Mouse (Mus musculus) liver, embryonic 13.5 days (tissue): ENCODE data around the gene Ms4a4a. TPM values are rescaled to one million over a fixed set of nuclear protein-coding genes. Genes with fewer than 3 reads are reported as not detected.
"Not testable (repeated sequence)": the region's sequence is repeated elsewhere in the genome, so short reads cannot be mapped to it uniquely, and the experiment has no call there.

Experiments
- ATAC-seq: fragments of 200-750 bp; cut with Nextera tagmentation; 2 replicates; pipeline ENCODE4 v1.8.0; 2017; ENCODE audit warnings: low read depth, mild to moderate bottlenecking, moderate number of reproducible peaks, moderate library complexity
- DNase-seq: peaks from one replicate; pipeline ENCODE4 v3.0.0; 2022
- H3K27ac ChIP-seq: fragments of 300-500 bp; sonication (generic); 2 replicates; pipeline ENCODE4 v1.5.1; 2015; ENCODE audit warnings: moderate library complexity, mild to moderate bottlenecking, inconsistent platforms
- H3K27me3 ChIP-seq: fragments of 300-500 bp; sonication (generic); 2 replicates; pipeline ENCODE4 v1.6.1; 2015; ENCODE audit warnings: mild to moderate bottlenecking, inconsistent platforms
- H3K36me3 ChIP-seq: fragments of 300-500 bp; sonication (generic); 2 replicates; pipeline ENCODE4 v1.6.1; 2015; ENCODE audit warnings: mild to moderate bottlenecking, inconsistent platforms
- H3K4me1 ChIP-seq: fragments of 300-500 bp; sonication (generic); replicated peaks from 2 replicates; pipeline ENCODE4 v1.6.1; 2015; ENCODE audit warnings: inconsistent platforms
- H3K4me2 ChIP-seq: fragments of 300-500 bp; sonication (generic); 2 replicates; pipeline ENCODE4 v1.6.1; 2015; ENCODE audit warnings: inconsistent platforms, mild to moderate bottlenecking, moderate library complexity
- H3K4me3 ChIP-seq: fragments of 300-500 bp; sonication (generic); replicated peaks from 2 replicates; pipeline ENCODE4 v1.5.1; 2015; ENCODE audit warnings: mild to moderate bottlenecking, inconsistent platforms
- H3K9ac ChIP-seq: fragments of 300-500 bp; sonication (generic); 2 replicates; pipeline ENCODE4 v1.6.1; 2015; ENCODE audit warnings: mild to moderate bottlenecking, inconsistent platforms
- H3K9me3 ChIP-seq: fragments of 300-500 bp; sonication (generic); replicated peaks from 2 replicates; pipeline ENCODE4 v1.6.1; 2016; ENCODE audit warnings: inconsistent platforms
- WGBS: fragments of 180-500 bp; shearing (Covaris S2); methylation state at CpG from one replicate; pipeline ENCODE4 v1.1.7; 2015; ENCODE audit not compliant: insufficient replicate concordance; 5-methylcytosine and 5-hydroxymethylcytosine counted together
- polyA plus RNA-seq: library from polyadenylated mRNA; unstranded; fragments of >200 nt; fragmentation: Nextera tagmentation; extraction: Ambion mirVana; gene quantifications from 2 replicates; pipeline ENCODE4 v1.2.1, GENCODE M21; 2015

Gene Ms4a4a
- polyA plus RNA-seq, 1 experiment from 2014 or later = 0.63 TPM

DNA sequence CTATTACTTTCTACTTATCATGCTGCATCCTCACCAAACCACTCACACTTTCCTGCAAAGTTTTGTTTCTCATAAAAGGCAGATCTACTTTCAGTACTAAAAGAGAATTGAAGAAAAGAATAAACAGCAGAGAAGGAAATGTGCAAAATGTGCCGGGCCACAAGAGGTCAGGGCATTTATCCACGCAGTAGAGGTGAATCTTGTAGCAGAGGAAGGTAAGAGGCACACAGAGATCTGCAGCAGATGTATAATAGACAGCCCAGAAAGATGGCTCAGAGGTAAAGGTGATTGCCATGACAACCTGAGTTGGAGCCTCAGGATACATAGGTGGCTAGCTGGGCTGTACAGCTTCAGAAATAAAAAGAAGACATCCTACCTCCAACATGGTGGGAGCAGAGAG lies 11.8 kb downstream of the Ms4a4a start:
- ATAC-seq = no peak
- H3K27me3 ChIP-seq = no peaks in the 10 kb centered on the region
- 67% methylated on average over 2 of the region's 2 CpGs for WGBS

DNA sequence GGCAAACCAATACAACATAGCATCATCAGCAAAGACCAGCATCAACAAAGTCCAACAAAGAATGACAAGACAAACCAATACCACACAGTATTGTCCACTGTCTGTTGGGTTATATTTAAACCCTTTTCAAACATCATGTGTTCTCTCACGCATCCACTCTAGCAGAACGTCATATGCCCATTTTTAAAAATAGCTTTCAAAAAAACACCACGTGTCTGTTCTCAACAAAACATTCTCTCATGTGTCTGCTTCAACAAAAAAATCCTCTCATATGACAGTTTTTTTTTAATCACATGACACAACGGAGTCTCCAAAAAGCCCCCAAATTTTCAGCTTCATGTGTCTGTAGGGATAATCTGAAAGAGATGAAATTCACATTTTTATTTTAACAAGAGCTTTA lies 12.4 kb downstream of the Ms4a4a start:
- WGBS = 64% methylated on average over 4 of the region's 4 CpGs
- DNase-seq = no peak

More for the DNA sequence above, 11.8 kb downstream of the Ms4a4a start:
- no peaks in the 10 kb centered on the region for H3K9me3 ChIP-seq
- no peak overlapping the region for H3K27ac ChIP-seq
- H3K4me1 ChIP-seq = no peaks in the 10 kb centered on the region
- no peak overlapping the region for H3K4me2 ChIP-seq
- H3K9ac ChIP-seq = no peak overlapping the region
- H3K36me3 ChIP-seq = no peaks in the 10 kb centered on the region
- no peak for DNase-seq
- no peak overlapping the region for H3K4me3 ChIP-seq

DNA sequence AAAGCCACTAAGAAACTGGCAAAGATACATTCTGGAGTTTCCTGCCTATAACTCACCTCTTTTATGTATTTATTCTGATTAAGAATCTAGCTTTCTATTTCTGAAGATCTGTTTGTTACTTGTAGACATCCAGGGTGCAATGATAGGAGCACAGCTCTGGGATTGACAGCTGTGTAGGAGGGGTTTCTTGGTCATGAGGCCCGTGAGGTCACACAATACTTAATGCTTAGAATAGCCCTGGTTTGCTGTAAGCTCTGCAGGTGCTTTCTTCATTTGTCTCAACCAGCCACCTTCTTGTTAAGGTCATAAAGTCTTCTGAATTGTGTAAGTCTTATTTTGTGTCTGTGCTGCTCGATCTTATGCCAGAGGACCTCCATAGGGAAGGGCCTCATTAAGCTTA lies 13.6 kb downstream of the Ms4a4a start:
- Histone ChIP-seq H3K36me3 (no peaks in the 10 kb centered on the region), H3K9ac (no peak overlapping the region), H3K27ac (no peak overlapping the region), H3K27me3 (no peaks in the 10 kb centered on the region), H3K4me3 (no peak overlapping the region), H3K4me1 (no peaks in the 10 kb centered on the region), H3K9me3 (no peaks in the 10 kb centered on the region), H3K4me2 (no peak overlapping the region)
- 51% methylated on average over 2 of the region's 2 CpGs for WGBS
- ATAC-seq (no peak), DNase-seq (no peak)

More for the DNA sequence above, 12.4 kb downstream of the Ms4a4a start:
- no peaks in the 10 kb centered on the region for H3K4me1 ChIP-seq
- H3K27ac ChIP-seq = no peak overlapping the region
- no peak overlapping the region for H3K9ac ChIP-seq
- no peaks in the 10 kb centered on the region for H3K9me3 ChIP-seq
- H3K4me2 ChIP-seq = no peak overlapping the region
- H3K4me3 ChIP-seq = no peak overlapping the region
- H3K36me3 ChIP-seq = no peaks in the 10 kb centered on the region
- ATAC-seq = no peak
- no peaks in the 10 kb centered on the region for H3K27me3 ChIP-seq

DNA sequence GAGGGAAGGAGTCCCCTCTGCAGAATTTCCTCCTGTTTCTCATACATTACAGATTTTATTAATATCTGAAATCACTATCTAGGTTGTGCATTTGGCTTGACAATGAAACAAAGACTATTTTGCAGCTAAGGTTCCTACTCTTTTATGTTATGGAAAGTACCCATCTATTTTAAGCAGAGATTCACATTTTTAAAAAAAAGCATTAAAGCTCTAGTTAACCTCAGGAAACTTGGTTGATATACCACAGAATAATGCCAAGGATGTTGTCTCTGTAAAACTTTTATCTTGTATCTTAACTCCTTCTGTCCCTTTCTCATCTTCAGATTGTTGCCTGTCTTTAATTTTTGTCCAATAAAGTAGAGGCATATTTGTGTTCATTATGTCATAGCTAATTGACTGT lies 20.4 kb downstream of the Ms4a4a start:
- Histone ChIP-seq H3K36me3 (no peaks in the 10 kb centered on the region), H3K27me3 (no peaks in the 10 kb centered on the region), H3K4me3 (no peak overlapping the region), H3K9ac (no peak overlapping the region), H3K9me3 (no peaks in the 10 kb centered on the region), H3K4me2 (no peak overlapping the region), H3K27ac (no peak overlapping the region), H3K4me1 (no peaks in the 10 kb centered on the region)
- DNase-seq (no peak), ATAC-seq (no peak)

DNA sequence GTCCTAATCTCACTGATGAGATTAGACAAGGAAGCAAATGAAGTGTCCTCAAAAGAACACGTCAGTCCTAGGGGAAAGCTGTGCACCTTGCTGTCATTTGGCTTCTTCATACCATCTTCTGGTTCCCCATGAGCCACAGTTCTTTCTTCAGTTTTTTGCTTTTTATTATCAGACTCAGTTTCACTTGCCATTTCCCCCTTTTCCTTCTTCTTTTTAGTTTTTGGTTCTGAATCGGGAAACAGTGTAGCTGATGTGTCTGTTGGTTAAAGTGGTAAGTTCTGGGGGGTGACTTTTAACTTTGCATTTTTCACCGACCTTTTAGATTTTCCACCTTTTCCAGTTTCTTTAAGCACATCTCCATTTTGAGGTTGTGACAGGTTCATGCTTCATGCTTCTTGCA lies 29.2 kb downstream of the Ms4a4a start, which contains the start of gene Ms4a4c:
Gene Ms4a4c (plus strand): TSS at position 244 of the 400 bp plus-strand sequence.
- H3K27ac ChIP-seq = no peak within 1 kb of the TSS
- no peaks in the 10 kb centered on the region for H3K27me3 ChIP-seq
- H3K4me1 ChIP-seq = no peaks in the 10 kb centered on the region
- no peak within 1 kb of the TSS for H3K4me3 ChIP-seq
- no peak within 1 kb of the TSS for H3K9ac ChIP-seq
- no peaks in the 10 kb centered on the region for H3K36me3 ChIP-seq
- ATAC-seq (no peak), DNase-seq (no peak)
- no peaks in the 10 kb centered on the region for H3K9me3 ChIP-seq
- no peak within 1 kb of the TSS for H3K4me2 ChIP-seq
- WGBS = 62% methylated on average over 3 of the region's 3 CpGs

DNA sequence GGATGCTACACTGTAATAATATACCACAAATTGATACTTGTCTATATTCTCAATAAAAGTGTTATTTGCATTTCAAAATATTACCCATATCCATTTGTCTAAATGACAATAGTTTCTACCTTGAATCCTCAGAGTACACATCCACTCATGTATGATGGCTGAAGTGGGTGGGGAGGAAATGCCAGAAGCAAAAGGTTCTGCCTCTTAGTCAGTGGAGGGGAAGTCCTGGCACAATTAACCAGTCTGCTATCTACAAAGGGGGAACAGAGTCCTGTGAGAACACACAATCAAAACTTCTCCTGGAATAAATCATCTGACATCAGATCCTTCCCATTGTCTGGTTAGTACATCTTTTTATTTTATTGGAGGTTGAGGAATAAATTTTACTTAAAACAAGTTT lies 32.1 kb downstream of the Ms4a4a start:
- Histone ChIP-seq H3K9me3 (no peaks in the 10 kb centered on the region), H3K36me3 (no peaks in the 10 kb centered on the region), H3K27me3 (no peaks in the 10 kb centered on the region), H3K4me2 (no peak overlapping the region), H3K9ac (no peak overlapping the region), H3K4me3 (no peak overlapping the region), H3K4me1 (no peaks in the 10 kb centered on the region), H3K27ac (no peak overlapping the region)
- no peak for DNase-seq
- ATAC-seq = no peak

DNA sequence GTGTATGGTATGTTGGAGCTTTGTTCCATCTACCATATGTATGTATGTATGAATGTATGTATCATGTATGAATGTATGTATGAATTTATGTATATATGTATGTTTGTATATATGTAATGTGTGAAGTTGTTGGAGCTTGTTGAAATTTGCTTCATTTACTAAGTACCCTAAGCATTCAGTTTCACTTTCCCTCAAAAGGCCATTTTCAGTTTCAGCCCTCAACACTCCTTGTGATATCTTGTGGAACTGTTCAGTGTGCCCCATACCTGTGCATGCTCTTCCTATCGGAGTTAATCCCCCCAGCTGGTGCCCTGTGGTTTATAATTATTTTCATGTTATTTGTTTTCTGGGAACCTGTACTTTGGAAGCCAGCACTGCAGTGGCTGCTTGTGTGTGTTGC lies 33.3 kb downstream of the Ms4a4a start:
- DNase-seq (no peak), ATAC-seq (no peak)
- Histone ChIP-seq H3K27me3 (no peaks in the 10 kb centered on the region), H3K36me3 (no peaks in the 10 kb centered on the region), H3K4me2 (no peak overlapping the region), H3K27ac (no peak overlapping the region), H3K4me1 (no peaks in the 10 kb centered on the region), H3K4me3 (no peak overlapping the region), H3K9me3 (no peaks in the 10 kb centered on the region), H3K9ac (no peak overlapping the region)
- WGBS = 50% methylated on average over 1 of the region's 1 CpGs

DNA sequence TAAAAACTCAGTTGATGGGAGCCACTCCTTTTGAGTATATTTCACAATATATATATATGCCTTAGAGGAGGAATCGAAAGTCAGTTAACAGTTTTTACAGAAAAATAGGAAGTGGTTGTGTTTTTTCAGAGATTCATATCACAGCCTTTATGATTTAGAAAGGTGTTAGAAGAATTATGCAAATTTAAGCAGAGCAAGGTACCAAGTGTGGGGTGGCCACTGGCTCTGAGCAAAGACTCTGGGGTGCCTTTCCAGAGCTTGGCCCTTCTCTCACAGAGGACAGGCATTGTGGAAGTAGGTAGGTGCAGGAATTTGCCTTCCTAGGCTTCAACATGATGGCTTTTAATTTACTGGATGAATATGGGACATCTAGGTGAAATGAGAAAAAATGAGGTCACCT lies 36.3 kb downstream of the Ms4a4a start:
- DNase-seq = no peak
- Histone ChIP-seq H3K27ac (no peak overlapping the region), H3K4me2 (no peak overlapping the region), H3K4me1 (no peaks in the 10 kb centered on the region), H3K4me3 (no peak overlapping the region), H3K27me3 (no peaks in the 10 kb centered on the region), H3K9ac (no peak overlapping the region), H3K36me3 (no peaks in the 10 kb centered on the region), H3K9me3 (no peaks in the 10 kb centered on the region)
- no peak for ATAC-seq
- WGBS = 40% methylated on average over 1 of the region's 1 CpGs

DNA sequence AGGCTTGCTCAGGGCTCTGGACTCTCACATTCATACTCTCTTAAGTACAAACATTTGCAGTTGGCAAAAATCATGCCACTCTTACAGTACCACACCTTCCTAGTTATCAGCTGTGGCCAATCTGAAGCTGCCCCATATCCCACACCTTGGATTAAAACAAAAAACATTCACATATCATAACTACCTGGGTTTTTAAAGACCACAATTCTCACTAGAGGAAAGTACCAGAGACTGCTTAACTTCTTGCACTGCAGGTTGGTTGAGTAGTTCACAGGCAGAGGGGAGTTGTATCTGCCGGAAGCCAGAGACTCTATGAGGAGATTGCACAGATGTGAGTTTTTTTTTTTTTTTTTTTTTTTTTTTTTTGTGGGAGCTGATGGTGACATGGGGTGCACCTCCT lies 38.8 kb downstream of the Ms4a4a start:
- H3K36me3 ChIP-seq = no peaks in the 10 kb centered on the region
- H3K4me2 ChIP-seq = no peak overlapping the region
- H3K4me1 ChIP-seq = no peaks in the 10 kb centered on the region
- 67% methylated on average over 1 of the region's 1 CpGs for WGBS
- ATAC-seq = no peak
- H3K9me3 ChIP-seq = no peaks in the 10 kb centered on the region
- H3K4me3 ChIP-seq = no peak overlapping the region
- no peaks in the 10 kb centered on the region for H3K27me3 ChIP-seq
- H3K9ac ChIP-seq = no peak overlapping the region
- H3K27ac ChIP-seq = no peak overlapping the region
- no peak for DNase-seq

DNA sequence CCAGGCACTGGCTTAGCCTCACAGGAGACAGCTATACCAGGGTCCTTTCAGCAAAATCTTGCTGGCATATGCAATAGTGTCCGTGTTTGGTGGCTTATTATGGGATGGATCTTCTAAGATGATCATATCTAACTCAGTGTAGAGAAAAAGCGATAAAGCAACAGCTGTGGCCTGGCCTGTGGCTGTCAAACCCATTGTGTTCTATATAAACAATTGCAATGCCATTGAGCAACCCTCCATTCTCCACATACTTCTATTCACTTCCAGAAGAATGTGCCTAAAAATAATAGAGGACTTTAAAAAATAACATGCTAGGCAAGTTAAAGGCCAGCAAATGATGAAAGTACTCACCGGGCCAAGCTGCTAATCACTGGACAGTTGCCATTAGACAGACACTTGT lies 40.3 kb downstream of the Ms4a4a start:
- Histone ChIP-seq H3K27ac (no peak overlapping the region), H3K4me2 (no peak overlapping the region), H3K4me1 (no peaks in the 10 kb centered on the region), H3K9ac (no peak overlapping the region), H3K27me3 (no peaks in the 10 kb centered on the region), H3K36me3 (no peaks in the 10 kb centered on the region), H3K4me3 (no peak overlapping the region), H3K9me3 (no peaks in the 10 kb centered on the region)
- ATAC-seq = no peak
- 56% methylated on average over 3 of the region's 3 CpGs for WGBS
- DNase-seq = no peak

DNA sequence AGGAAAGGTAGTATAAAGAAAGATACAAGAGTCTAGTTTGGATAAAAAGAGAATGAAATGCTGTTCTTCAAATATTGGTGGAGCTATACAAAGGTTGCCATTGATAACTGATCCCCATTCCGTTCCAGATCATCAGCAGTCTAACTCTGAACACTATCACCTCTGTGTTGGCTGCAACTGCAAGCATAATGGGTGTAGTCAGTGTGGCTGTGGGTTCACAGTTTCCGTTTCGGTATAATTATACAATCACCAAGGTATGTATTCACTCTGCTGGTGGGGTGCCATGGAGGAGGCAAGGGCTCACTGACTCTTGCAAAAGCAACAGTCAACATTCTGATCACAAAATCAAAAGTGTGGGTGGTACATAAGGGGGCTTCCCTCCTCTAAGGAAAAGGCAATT lies 43.5 kb downstream of the Ms4a4a start:
- not testable (repeated sequence) for H3K27me3 ChIP-seq, H3K4me2 ChIP-seq, H3K36me3 ChIP-seq, H3K27ac ChIP-seq, H3K4me1 ChIP-seq, H3K9me3 ChIP-seq, H3K4me3 ChIP-seq, H3K9ac ChIP-seq, ATAC-seq, DNase-seq
- 47% methylated on average over 3 of the region's 3 CpGs for WGBS

DNA sequence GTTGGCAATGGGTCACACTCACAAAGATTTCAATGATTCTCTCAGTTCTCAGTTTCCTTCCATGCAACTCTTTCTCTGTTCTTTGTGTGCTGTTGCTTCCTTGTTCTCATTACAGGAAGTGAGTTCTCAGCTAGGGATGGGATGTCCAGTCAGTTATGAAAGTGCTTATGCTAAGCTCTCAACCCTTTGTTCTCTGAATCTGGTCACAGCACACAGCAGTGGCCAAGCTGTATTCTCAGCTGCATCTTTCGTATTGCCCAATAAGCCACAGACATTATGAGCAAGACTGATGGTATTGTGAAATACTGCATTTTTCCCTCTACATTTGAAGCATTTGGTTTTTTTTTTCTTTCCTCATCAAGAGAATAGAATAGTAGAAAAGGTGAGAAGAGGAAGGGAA lies 55.9 kb downstream of the Ms4a4a start:
- H3K36me3 ChIP-seq, H3K4me2 ChIP-seq, H3K4me1 ChIP-seq, H3K9me3 ChIP-seq, H3K4me3 ChIP-seq, DNase-seq, ATAC-seq, H3K27ac ChIP-seq, H3K9ac ChIP-seq, H3K27me3 ChIP-seq: not testable (repeated sequence)
- 45% methylated on average over 1 of the region's 1 CpGs for WGBS
